Mouse (Mus musculus) neural tube, embryonic 14.5 days (tissue): Measurements from ENCODE around the gene Slc17a1. TPM values are rescaled to one million over a fixed set of nuclear protein-coding genes. Genes with fewer than 3 reads are reported as not detected.

ENCODE experiments used
- ATAC-seq: fragments of 200-750 bp; cut with Nextera tagmentation; 2 replicates; pipeline ENCODE4 v1.8.0; 2017; ENCODE audit warnings: low read depth, mild to moderate bottlenecking, moderate TSS enrichment, moderate library complexity
- H3K27ac ChIP-seq: fragments of 300-500 bp; sonication (generic); 2 replicates; pipeline ENCODE4 v1.5.1; 2014; ENCODE audit warnings: low read depth, mild to moderate bottlenecking, control low read depth, low read length, moderate library complexity, mixed read lengths
- H3K27me3 ChIP-seq: fragments of 300-500 bp; sonication (generic); 2 replicates; pipeline ENCODE4 v1.6.1; 2014; ENCODE audit warnings: low read length; ENCODE audit not compliant: control insufficient read depth, insufficient read depth
- H3K36me3 ChIP-seq: fragments of 300-500 bp; sonication (generic); 2 replicates; pipeline ENCODE4 v1.6.1; 2014; ENCODE audit warnings: low read length, mixed read lengths; ENCODE audit not compliant: control insufficient read depth, insufficient read depth
- H3K4me1 ChIP-seq: fragments of 300-500 bp; sonication (generic); 2 replicates; pipeline ENCODE4 v1.6.1; 2014; ENCODE audit warnings: low read length; ENCODE audit not compliant: control insufficient read depth, insufficient read depth
- H3K4me2 ChIP-seq: fragments of 300-500 bp; sonication (generic); 2 replicates; pipeline ENCODE4 v1.6.1; 2014; ENCODE audit warnings: mild to moderate bottlenecking, low read depth, low read length, control low read depth
- H3K4me3 ChIP-seq: fragments of 300-500 bp; sonication (generic); 2 replicates; pipeline ENCODE4 v1.5.1; 2014; ENCODE audit warnings: low read depth, low read length, control low read depth, mixed read lengths
- H3K9ac ChIP-seq: fragments of 300-500 bp; sonication (generic); replicated peaks from 2 replicates; pipeline ENCODE4 v1.6.1; 2014; ENCODE audit warnings: low read depth, mild to moderate bottlenecking, control low read depth, low read length, mixed read lengths
- H3K9me3 ChIP-seq: fragments of 300-500 bp; sonication (generic); 2 replicates; pipeline ENCODE4 v1.6.1; 2016; ENCODE audit warnings: low read length; ENCODE audit not compliant: control insufficient read depth
- WGBS: fragments of 180-500 bp; shearing (Covaris S2); extraction: QIAGEN DNeasy Blood & Tissue Kit; methylation state at CpG from one replicate; pipeline ENCODE4 v1.1.7; 2014; 5-methylcytosine and 5-hydroxymethylcytosine counted together
- polyA plus RNA-seq: library from polyadenylated mRNA; unstranded; fragments of >200 nt; fragmentation: Nextera tagmentation; extraction: Ambion mirVana; gene quantifications from 2 replicates; pipeline ENCODE4 v1.2.1, GENCODE M21; 2014

Gene Slc17a1
- polyA plus RNA-seq, 1 experiment from 2014 or later = not detected

DNA sequence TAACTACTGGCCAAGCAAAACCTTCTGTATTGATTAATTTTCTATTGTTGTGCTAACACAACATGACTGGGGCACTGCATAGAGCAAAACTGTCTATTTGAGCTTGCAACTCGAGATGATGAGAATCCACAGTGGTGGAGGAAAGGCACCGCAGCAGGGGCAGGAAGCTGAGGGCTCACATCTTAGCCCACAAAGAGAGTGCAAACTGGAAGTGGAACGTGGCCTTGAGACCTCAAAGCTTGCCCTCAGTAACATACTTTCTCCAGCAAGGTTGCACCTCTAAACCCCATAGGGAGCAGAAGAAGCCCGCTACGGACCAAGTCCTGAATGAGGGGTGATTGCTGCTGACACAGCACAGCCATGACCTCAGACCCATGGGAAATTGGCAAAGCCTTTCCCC, 42.6 kb downstream of the Slc17a1 start:
- Histone ChIP-seq H3K9ac (no peak overlapping the region), H3K4me2 (no peak overlapping the region), H3K27ac (no peak overlapping the region), H3K9me3 (no peaks in the 10 kb centered on the region), H3K27me3 (no peaks in the 10 kb centered on the region), H3K4me3 (no peak overlapping the region), H3K4me1 (no peaks in the 10 kb centered on the region), H3K36me3 (no peaks in the 10 kb centered on the region)
- 87% methylated on average over 5 of the region's 5 CpGs for WGBS
- ATAC-seq = no peak

GRCm38 (mm10) chr13:23911335-23911734, 43.8 kb downstream of the Slc17a1 start:
- no peak overlapping the region for H3K27ac ChIP-seq
- no peaks in the 10 kb centered on the region for H3K9me3 ChIP-seq
- H3K4me1 ChIP-seq = no peaks in the 10 kb centered on the region
- ATAC-seq = no peak
- no peak overlapping the region for H3K9ac ChIP-seq
- H3K36me3 ChIP-seq = no peaks in the 10 kb centered on the region
- no peaks in the 10 kb centered on the region for H3K27me3 ChIP-seq
- no peak overlapping the region for H3K4me2 ChIP-seq
- no peak overlapping the region for H3K4me3 ChIP-seq
- WGBS = 86% methylated on average over 5 of the region's 5 CpGs

DNA sequence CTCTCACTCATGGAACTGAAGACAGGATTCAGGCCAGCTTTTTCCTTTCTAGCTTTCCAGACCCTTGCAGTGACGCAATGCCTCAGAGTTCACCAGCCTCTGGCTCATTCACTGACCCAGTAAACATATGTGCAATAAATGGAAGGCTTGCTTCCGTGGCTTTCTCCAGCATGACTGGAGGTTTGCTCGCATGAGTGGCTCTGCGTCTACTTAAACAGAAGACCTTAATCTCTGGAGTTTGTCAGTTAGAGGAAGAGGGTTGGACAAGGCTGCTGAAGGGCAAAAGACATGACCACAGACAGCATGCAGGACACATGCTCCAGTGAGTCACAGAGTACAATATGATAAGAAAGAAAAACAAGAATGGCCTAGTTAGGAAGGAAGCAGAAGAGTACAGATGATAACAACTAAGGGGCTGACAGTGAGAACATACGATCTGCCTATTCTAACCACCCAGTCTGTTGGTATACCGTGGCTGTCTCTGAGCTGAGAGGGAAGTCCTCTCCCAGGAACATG, 46.3 kb downstream of the Slc17a1 start:
- ATAC-seq = no peak
- Histone ChIP-seq H3K4me3 (no peak overlapping the region), H3K9me3 (no peaks in the 10 kb centered on the region), H3K9ac (no peak overlapping the region), H3K4me2 (no peak overlapping the region), H3K36me3 (no peaks in the 10 kb centered on the region), H3K27ac (no peak overlapping the region), H3K27me3 (no peaks in the 10 kb centered on the region), H3K4me1 (no peaks in the 10 kb centered on the region)
- WGBS = 40% methylated on average over 6 of the region's 6 CpGs

- H3K27ac ChIP-seq = no peak within 1 kb of the TSS
- no peak within 1 kb of the TSS for H3K4me3 ChIP-seq
- no peak within 1 kb of the TSS for H3K4me2 ChIP-seq
- no peak within 1 kb of the TSS for H3K9ac ChIP-seq
- H3K27me3 ChIP-seq = no peaks in the 10 kb centered on the region
- no peaks in the 10 kb centered on the region for H3K9me3 ChIP-seq
- no peaks in the 10 kb centered on the region for H3K36me3 ChIP-seq
- no peaks in the 10 kb centered on the region for H3K4me1 ChIP-seq
- no peak for ATAC-seq
- WGBS = 64% methylated on average over 9 of the region's 9 CpGs
Observed at GRCm38 (mm10) chr13:23914376-23915167, 47.0 kb downstream of the Slc17a1 start, which contains the start of gene Slc17a4. Gene Slc17a4, minus strand, starts transcription at chr13:23915009.

DNA sequence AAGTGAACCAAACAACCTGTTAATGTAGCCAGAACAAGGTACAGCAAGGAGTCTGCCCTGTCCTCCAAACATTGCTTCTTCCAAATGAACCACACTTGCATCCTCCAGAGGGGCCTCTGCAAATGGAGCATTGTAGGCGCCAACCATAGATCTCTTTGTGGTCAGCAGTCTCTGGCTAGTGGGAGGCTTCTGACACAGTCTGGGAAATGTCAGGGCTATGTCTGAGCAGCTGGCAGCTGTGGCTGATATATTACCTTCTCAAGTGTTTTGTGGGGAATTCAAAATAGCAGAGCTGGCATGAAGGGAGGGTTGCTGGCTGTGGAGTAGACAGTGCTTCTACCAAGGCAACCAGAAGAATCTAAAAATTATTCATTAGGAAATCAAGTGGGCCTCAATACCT, 48.6 kb downstream of the Slc17a1 start:
- no peaks in the 10 kb centered on the region for H3K36me3 ChIP-seq
- ATAC-seq = peak; percentile 28; the same call in 1 of the 2 replicates
- no peak overlapping the region for H3K4me3 ChIP-seq
- H3K4me1 ChIP-seq = no peaks in the 10 kb centered on the region
- H3K9me3 ChIP-seq = no peaks in the 10 kb centered on the region
- no peak overlapping the region for H3K4me2 ChIP-seq
- WGBS = 73% methylated on average over 1 of the region's 1 CpGs
- H3K27me3 ChIP-seq = no peaks in the 10 kb centered on the region
- H3K9ac ChIP-seq = no peak overlapping the region
- no peak overlapping the region for H3K27ac ChIP-seq

- Histone ChIP-seq H3K27ac (no peak overlapping the region), H3K4me1 (no peaks in the 10 kb centered on the region), H3K4me2 (no peak overlapping the region), H3K9me3 (no peaks in the 10 kb centered on the region), H3K4me3 (no peak overlapping the region), H3K36me3 (no peaks in the 10 kb centered on the region), H3K9ac (no peak overlapping the region), H3K27me3 (no peaks in the 10 kb centered on the region)
- WGBS = 79% methylated on average over 4 of the region's 4 CpGs
- no peak for ATAC-seq
Observed at GRCm38 (mm10) chr13:23917674-23918073, 50.1 kb downstream of the Slc17a1 start.

DNA sequence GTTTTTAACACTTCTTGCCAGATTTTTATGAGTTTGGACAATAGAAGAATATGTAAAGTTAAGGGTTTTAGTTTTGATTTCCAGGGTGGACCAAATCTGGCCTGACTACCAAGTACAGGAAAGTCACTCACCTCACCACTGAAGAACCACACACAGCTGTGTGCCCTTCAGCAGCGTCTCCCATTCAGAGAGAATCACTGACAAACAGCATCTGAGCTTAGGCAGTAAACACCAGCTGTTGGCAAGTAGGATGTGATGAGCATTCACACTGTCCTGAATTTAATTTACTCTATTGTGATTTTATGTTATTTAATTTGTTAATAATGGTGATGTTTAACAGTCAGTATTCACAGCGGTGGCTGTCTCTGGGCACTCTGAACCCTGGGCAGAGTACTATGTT, 58.2 kb downstream of the Slc17a1 start:
- ATAC-seq = no peak
- Histone ChIP-seq H3K4me2 (no peak overlapping the region), H3K4me1 (no peaks in the 10 kb centered on the region), H3K9me3 (no peaks in the 10 kb centered on the region), H3K36me3 (no peaks in the 10 kb centered on the region), H3K27me3 (no peaks in the 10 kb centered on the region), H3K4me3 (no peak overlapping the region), H3K27ac (no peak overlapping the region), H3K9ac (no peak overlapping the region)
- 50% methylated on average over 2 of the region's 2 CpGs for WGBS

- Histone ChIP-seq H3K4me1 (no peaks in the 10 kb centered on the region), H3K9ac (no peak overlapping the region), H3K4me3 (no peak overlapping the region), H3K9me3 (no peaks in the 10 kb centered on the region), H3K27me3 (no peaks in the 10 kb centered on the region), H3K4me2 (no peak overlapping the region), H3K36me3 (no peaks in the 10 kb centered on the region), H3K27ac (no peak overlapping the region)
- no peak for ATAC-seq
- 76% methylated on average over 3 of the region's 3 CpGs for WGBS
Observed at GRCm38 (mm10) chr13:23928637-23929036, 61.1 kb downstream of the Slc17a1 start.

DNA sequence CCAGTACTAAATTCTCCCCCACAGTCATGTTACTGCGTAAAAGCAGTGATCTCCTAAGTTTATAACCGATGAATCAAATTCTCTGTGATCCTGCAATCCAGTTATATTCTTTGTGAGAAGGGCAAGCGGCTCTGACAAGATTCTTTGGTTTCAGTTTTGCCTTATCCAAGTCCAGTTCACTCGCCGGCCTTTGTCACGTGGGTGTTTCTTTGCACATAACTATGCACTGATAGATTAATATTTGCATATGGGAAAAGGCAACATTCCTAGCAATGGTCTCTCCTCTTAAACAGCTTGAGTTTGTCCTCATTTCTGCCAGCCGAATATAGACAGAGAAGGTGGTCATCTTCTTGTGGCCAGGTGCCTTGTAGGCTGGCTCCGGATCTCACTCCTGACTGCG, 62.9 kb downstream of the Slc17a1 start:
- Histone ChIP-seq H3K4me1 (no peaks in the 10 kb centered on the region), H3K4me3 (no peak overlapping the region), H3K36me3 (no peaks in the 10 kb centered on the region), H3K27ac (no peak overlapping the region), H3K27me3 (no peaks in the 10 kb centered on the region), H3K9me3 (no peaks in the 10 kb centered on the region), H3K9ac (no peak overlapping the region), H3K4me2 (no peak overlapping the region)
- 95% methylated on average over 9 of the region's 9 CpGs for WGBS
- ATAC-seq = no peak
